Mouse (Mus musculus) midbrain, embryonic 10.5 days (tissue): Measurements from ENCODE around the gene Fam19a5. TPM values are rescaled to one million over a fixed set of nuclear protein-coding genes. Genes with fewer than 3 reads are reported as not detected.
A peak's percentile ranks its signal among the peaks of the same experiment; 100 is the strongest.

Experiments used
- DNase-seq: peaks from one replicate; pipeline ENCODE4 v3.0.0-alpha.2; 2017; ENCODE audit warnings: low spot score
- H3K27ac ChIP-seq: fragments of 300-500 bp; sonication (generic); replicated peaks from 2 replicates; pipeline ENCODE4 v1.5.1; 2016; ENCODE audit warnings: mild to moderate bottlenecking
- H3K27me3 ChIP-seq: fragments of 300-500 bp; sonication (generic); 2 replicates; pipeline ENCODE4 v1.6.1; 2016; ENCODE audit warnings: low read depth, mild to moderate bottlenecking; ENCODE audit not compliant: poor library complexity, severe bottlenecking
- H3K36me3 ChIP-seq: fragments of 300-500 bp; sonication (generic); 2 replicates; pipeline ENCODE4 v1.6.1; 2016; ENCODE audit warnings: mild to moderate bottlenecking, moderate library complexity
- H3K4me1 ChIP-seq: fragments of 300-500 bp; sonication (generic); 2 replicates; pipeline ENCODE4 v1.6.1; 2016
- H3K4me3 ChIP-seq: fragments of 300-500 bp; sonication (generic); 2 replicates; pipeline ENCODE4 v1.5.1; 2016; ENCODE audit warnings: mild to moderate bottlenecking, moderate library complexity
- H3K9me3 ChIP-seq: fragments of 300-500 bp; sonication (generic); replicated peaks from 2 replicates; pipeline ENCODE4 v1.6.1; 2016; ENCODE audit warnings: mild to moderate bottlenecking
- WGBS: fragments of 180-500 bp; shearing (Covaris S2); methylation state at CpG from one replicate; pipeline ENCODE4 v1.1.7; 2016; 5-methylcytosine and 5-hydroxymethylcytosine counted together
- polyA plus RNA-seq: library from polyadenylated mRNA; unstranded; fragments of >200 nt; fragmentation: Nextera tagmentation; extraction: Ambion mirVana; gene quantifications from 2 replicates; pipeline ENCODE4 v1.2.1, GENCODE M21; 2016

Fam19a5 gene
- polyA plus RNA-seq, 1 experiment from 2014 or later, result 5.9 TPM

- Histone ChIP-seq H3K36me3 (no peaks in the 10 kb centered on the region), H3K4me3 (no peak overlapping the region), H3K27ac (no peak overlapping the region), H3K4me1 (peaks cover 57% of the 10 kb centered on the region), H3K27me3 (peaks cover 12% of the 10 kb centered on the region), H3K9me3 (no peaks in the 10 kb centered on the region)
- 49% methylated on average over 5 of the region's 5 CpGs for WGBS
- no peak for DNase-seq
Observed at GRCm38 (mm10) chr15:87550756-87551155, 6.7 kb downstream of the Fam19a5 start.

GRCm38 (mm10) chr15:87551556-87551955 lies 7.5 kb downstream of the Fam19a5 start:
- Histone ChIP-seq H3K27ac (no peak overlapping the region), H3K36me3 (no peaks in the 10 kb centered on the region), H3K4me1 (peaks cover 49% of the 10 kb centered on the region), H3K9me3 (no peaks in the 10 kb centered on the region), H3K27me3 (peaks cover 4% of the 10 kb centered on the region; the same call in 1 of the 2 replicates), H3K4me3 (no peak overlapping the region)
- WGBS, result 61% methylated on average over 8 of the region's 8 CpGs
- DNase-seq, result no peak

- WGBS, result 84% methylated on average over 9 of the region's 9 CpGs
- Histone ChIP-seq H3K27me3 (no peaks in the 10 kb centered on the region), H3K27ac (no peak overlapping the region), H3K9me3 (no peaks in the 10 kb centered on the region), H3K4me3 (no peak overlapping the region), H3K36me3 (no peaks in the 10 kb centered on the region), H3K4me1 (peaks cover 9% of the 10 kb centered on the region)
- no peak for DNase-seq
Observed at GRCm38 (mm10) chr15:87555811-87556210, 11.7 kb downstream of the Fam19a5 start.

GRCm38 (mm10) chr15:87564331-87564730 lies 20.2 kb downstream of the Fam19a5 start:
- Histone ChIP-seq H3K4me3 (no peak overlapping the region), H3K4me1 (peaks cover 12% of the 10 kb centered on the region), H3K27ac (no peak overlapping the region), H3K36me3 (no peaks in the 10 kb centered on the region), H3K27me3 (no peaks in the 10 kb centered on the region), H3K9me3 (no peaks in the 10 kb centered on the region)
- 95% methylated on average over 5 of the region's 5 CpGs for WGBS
- DNase-seq, result no peak

GRCm38 (mm10) chr15:87566040-87566929 lies 22.2 kb downstream of the Fam19a5 start:
- WGBS, result 68% methylated on average over 11 of the region's 11 CpGs

GRCm38 (mm10) chr15:87570182-87570581 lies 26.1 kb downstream of the Fam19a5 start:
- DNase-seq, result no peak
- WGBS, result 87% methylated on average over 11 of the region's 11 CpGs
- H3K27ac ChIP-seq, result no peak overlapping the region

More at GRCm38 (mm10) chr15:87566040-87566929, 22.2 kb downstream of the Fam19a5 start:
- Histone ChIP-seq H3K27me3 (no peaks in the 10 kb centered on the region), H3K9me3 (no peaks in the 10 kb centered on the region), H3K4me3 (no peak overlapping the region), H3K36me3 (no peaks in the 10 kb centered on the region), H3K27ac (peak overlapping the region; percentile 59), H3K4me1 (peaks cover 12% of the 10 kb centered on the region)
- DNase-seq, result no peak

GRCm38 (mm10) chr15:87579861-87580260 lies 35.8 kb downstream of the Fam19a5 start:
- no peak overlapping the region for H3K27ac ChIP-seq
- H3K27me3 ChIP-seq, result no peaks in the 10 kb centered on the region
- H3K4me1 ChIP-seq, result peaks cover 13% of the 10 kb centered on the region
- 95% methylated on average over 5 of the region's 5 CpGs for WGBS
- no peak for DNase-seq
- H3K4me3 ChIP-seq, result no peak overlapping the region
- H3K36me3 ChIP-seq, result no peaks in the 10 kb centered on the region
- H3K9me3 ChIP-seq, result no peaks in the 10 kb centered on the region

More at GRCm38 (mm10) chr15:87570182-87570581, 26.1 kb downstream of the Fam19a5 start:
- Histone ChIP-seq H3K27me3 (no peaks in the 10 kb centered on the region), H3K9me3 (no peaks in the 10 kb centered on the region), H3K4me1 (peaks cover 13% of the 10 kb centered on the region), H3K36me3 (peaks cover 10% of the 10 kb centered on the region), H3K4me3 (no peak overlapping the region)

GRCm38 (mm10) chr15:87583921-87584621 lies 40.0 kb downstream of the Fam19a5 start:
- Histone ChIP-seq H3K4me1 (peaks cover 10% of the 10 kb centered on the region), H3K36me3 (no peaks in the 10 kb centered on the region), H3K27ac (no peak overlapping the region), H3K4me3 (no peak overlapping the region), H3K9me3 (no peaks in the 10 kb centered on the region), H3K27me3 (no peaks in the 10 kb centered on the region)
- WGBS, result 92% methylated on average over 26 of the region's 26 CpGs
- DNase-seq, result no peak

- Histone ChIP-seq H3K9me3 (no peaks in the 10 kb centered on the region), H3K4me3 (no peak overlapping the region), H3K4me1 (0 out of 2 replicates have a peak, but pooled peaks cover 2% of the 10 kb centered on the region), H3K36me3 (no peaks in the 10 kb centered on the region), H3K27ac (no peak overlapping the region), H3K27me3 (no peaks in the 10 kb centered on the region)
- no peak for DNase-seq
- WGBS, result 92% methylated on average over 10 of the region's 10 CpGs
Observed at GRCm38 (mm10) chr15:87590975-87591374, 46.9 kb downstream of the Fam19a5 start.

GRCm38 (mm10) chr15:87596731-87597130 lies 52.6 kb downstream of the Fam19a5 start:
- Histone ChIP-seq H3K27ac (no peak overlapping the region), H3K36me3 (no peaks in the 10 kb centered on the region), H3K4me3 (no peak overlapping the region), H3K4me1 (no peaks in the 10 kb centered on the region), H3K9me3 (no peaks in the 10 kb centered on the region), H3K27me3 (no peaks in the 10 kb centered on the region)
- no peak for DNase-seq
- WGBS, result 93% methylated on average over 8 of the region's 8 CpGs

- 89% methylated on average over 4 of the region's 4 CpGs for WGBS
- no peak for DNase-seq
- H3K9me3 ChIP-seq, result no peaks in the 10 kb centered on the region
- H3K27ac ChIP-seq, result no peak overlapping the region
- no peak overlapping the region for H3K4me3 ChIP-seq
- no peaks in the 10 kb centered on the region for H3K36me3 ChIP-seq
- H3K4me1 ChIP-seq, result no peaks in the 10 kb centered on the region
- H3K27me3 ChIP-seq, result no peaks in the 10 kb centered on the region
Observed at GRCm38 (mm10) chr15:87597149-87597548, 53.0 kb downstream of the Fam19a5 start.

- no peaks in the 10 kb centered on the region for H3K36me3 ChIP-seq
- DNase-seq, result no peak
- WGBS, result 90% methylated on average over 4 of the region's 4 CpGs
- H3K4me3 ChIP-seq, result no peak overlapping the region
- H3K27me3 ChIP-seq, result no peaks in the 10 kb centered on the region
- no peaks in the 10 kb centered on the region for H3K9me3 ChIP-seq
- no peak overlapping the region for H3K27ac ChIP-seq
- H3K4me1 ChIP-seq, result no peaks in the 10 kb centered on the region
Observed at GRCm38 (mm10) chr15:87597766-87598165, 53.7 kb downstream of the Fam19a5 start.

GRCm38 (mm10) chr15:87598636-87599035 lies 54.5 kb downstream of the Fam19a5 start:
- no peaks in the 10 kb centered on the region for H3K36me3 ChIP-seq
- no peak overlapping the region for H3K27ac ChIP-seq
- H3K9me3 ChIP-seq, result no peaks in the 10 kb centered on the region
- no peaks in the 10 kb centered on the region for H3K4me1 ChIP-seq
- no peaks in the 10 kb centered on the region for H3K27me3 ChIP-seq
- H3K4me3 ChIP-seq, result no peak overlapping the region
- no peak for DNase-seq
- 90% methylated on average over 4 of the region's 4 CpGs for WGBS
